Mouse (Mus musculus): ENCODE measurements around the gene Morf4l1.

DNA sequence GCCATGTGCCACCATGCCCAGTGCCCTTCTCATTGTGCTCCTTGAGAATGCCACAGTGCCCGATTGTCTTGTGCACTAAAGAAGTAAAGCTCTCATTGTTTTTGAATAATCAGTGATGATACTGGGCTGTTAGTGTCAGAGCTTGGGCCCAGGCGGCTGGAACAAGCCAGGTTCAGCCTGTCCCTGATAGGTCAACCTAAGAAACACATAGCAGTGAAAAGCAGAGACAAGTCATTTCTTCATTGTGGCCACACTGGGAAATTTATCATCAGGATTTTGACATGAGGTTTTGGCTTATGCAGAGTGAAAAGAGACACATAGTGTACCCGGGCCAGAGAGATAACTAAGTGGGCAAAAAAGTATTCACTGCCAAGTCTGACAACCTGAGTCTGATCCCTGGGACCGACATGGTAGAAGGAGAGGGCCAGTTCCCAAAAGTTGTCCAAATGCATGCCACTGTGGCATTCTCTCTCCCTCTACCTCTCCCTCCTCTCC lies 7.7 kb upstream of the Morf4l1 start:
- no peak for TF ChIP-seq CTCF (IDR thresholded peaks at IDR 0.05; ENCODE audit: low read depth)
- TF ChIP-seq EP300 (IDR thresholded peaks at IDR 0.05; ENCODE audit: low read depth), result no peak
